Mouse (Mus musculus) erythroid progenitor cell, adult 5-6 weeks (primary cell): Measurements from ENCODE around the gene Trip10. TPM values are rescaled to one million over a fixed set of nuclear protein-coding genes. Genes with fewer than 3 reads are reported as not detected.
"Not testable (repeated sequence)": the region's sequence is repeated elsewhere in the genome, so short reads cannot be mapped to it uniquely, and the experiment has no call there.

Experiments used
- ATAC-seq: replicated peaks from 2 replicates; pipeline ENCODE4 v1.8.0; 2016; ENCODE audit warnings: moderate number of reproducible peaks, mild to moderate bottlenecking, moderate TSS enrichment, inconsistent platforms; ENCODE audit not compliant: poor library complexity, low FRiP score, severe bottlenecking
- total RNA-seq, 2 experiments: library from RNA; stranded (forward) in 1 of 2; stranded (reverse) in 1 of 2; fragments of 150-400 nt in 1 of 2; fragments of 186-747, 209-891 nt in 1 of 2; gene quantifications; 2 replicates each; pipeline versions ENCODE4 v1.2.3 to v1.2.4; 2015 to 2017; ENCODE audit warnings: low replicate concordance in 2 of 2

The Trip10 gene
- total RNA-seq, 2 experiments from 2014 or later: not detected

- ATAC-seq: no peak
Observed at GRCm38 (mm10) chr17:57261286-57261685, 12.0 kb downstream of the Trip10 start.

- ATAC-seq: no peak
Observed at GRCm38 (mm10) chr17:57261796-57262195, 12.5 kb downstream of the Trip10 start.

- ATAC-seq: no peak
Observed at GRCm38 (mm10) chr17:57262901-57263550, 13.8 kb downstream of the Trip10 start.

- no peak for ATAC-seq
Observed at GRCm38 (mm10) chr17:57264164-57264563, 14.9 kb downstream of the Trip10 start.

- ATAC-seq: peak; percentile 84
Observed at GRCm38 (mm10) chr17:57264972-57265945, 16.0 kb downstream of the Trip10 start.

GRCm38 (mm10) chr17:57267556-57268126 lies 18.4 kb downstream of the Trip10 start:
- no peak for ATAC-seq

DNA sequence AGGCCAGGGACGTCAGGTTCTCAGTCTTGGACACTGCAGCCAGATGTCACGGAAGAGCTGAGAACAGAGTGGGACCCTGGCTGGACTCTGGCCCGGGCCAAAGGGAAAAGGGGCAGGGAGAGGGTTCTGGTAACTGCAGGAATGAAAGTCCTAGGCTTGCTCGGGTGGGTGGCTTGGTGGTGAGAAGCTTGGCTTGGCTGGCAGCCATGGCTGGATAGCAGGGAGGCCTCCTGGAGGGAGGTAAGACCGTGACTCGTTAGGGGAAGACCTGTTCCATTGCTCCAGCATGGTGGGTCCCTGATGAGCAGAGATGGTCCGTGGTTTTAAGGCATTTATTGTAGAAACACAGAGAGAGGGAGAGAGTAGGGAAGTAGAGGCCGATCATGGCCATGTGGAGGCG lies 22.0 kb downstream of the Trip10 start:
- no peak for ATAC-seq

GRCm38 (mm10) chr17:57273846-57274245 lies 24.6 kb downstream of the Trip10 start:
- no peak for ATAC-seq

- ATAC-seq: no peak
Observed at GRCm38 (mm10) chr17:57274686-57275085, 25.4 kb downstream of the Trip10 start.

- ATAC-seq: no peak; the same call in 1 of the 2 replicates
Observed at GRCm38 (mm10) chr17:57275111-57275996, 26.1 kb downstream of the Trip10 start.

DNA sequence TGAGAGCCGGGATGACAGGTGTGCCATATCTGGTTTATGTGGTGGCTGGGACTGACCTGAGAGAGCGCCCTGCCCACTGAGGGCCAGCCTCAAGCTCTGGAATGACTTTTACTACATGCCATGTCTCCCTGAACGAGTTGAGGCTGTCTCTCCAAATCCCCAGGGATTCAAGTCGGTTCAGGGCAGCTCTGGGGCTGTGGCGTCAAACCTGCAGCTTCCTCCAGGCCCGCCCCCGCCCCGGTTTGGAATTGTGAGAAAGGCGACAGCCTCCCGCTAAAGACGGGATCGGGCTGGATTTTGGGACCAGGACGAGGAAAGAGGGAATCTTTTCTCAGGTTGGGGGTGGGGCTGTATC lies 26.7 kb downstream of the Trip10 start:
- no peak for ATAC-seq

GRCm38 (mm10) chr17:57276634-57277121 lies 27.4 kb downstream of the Trip10 start:
- peak; percentile 74 for ATAC-seq

DNA sequence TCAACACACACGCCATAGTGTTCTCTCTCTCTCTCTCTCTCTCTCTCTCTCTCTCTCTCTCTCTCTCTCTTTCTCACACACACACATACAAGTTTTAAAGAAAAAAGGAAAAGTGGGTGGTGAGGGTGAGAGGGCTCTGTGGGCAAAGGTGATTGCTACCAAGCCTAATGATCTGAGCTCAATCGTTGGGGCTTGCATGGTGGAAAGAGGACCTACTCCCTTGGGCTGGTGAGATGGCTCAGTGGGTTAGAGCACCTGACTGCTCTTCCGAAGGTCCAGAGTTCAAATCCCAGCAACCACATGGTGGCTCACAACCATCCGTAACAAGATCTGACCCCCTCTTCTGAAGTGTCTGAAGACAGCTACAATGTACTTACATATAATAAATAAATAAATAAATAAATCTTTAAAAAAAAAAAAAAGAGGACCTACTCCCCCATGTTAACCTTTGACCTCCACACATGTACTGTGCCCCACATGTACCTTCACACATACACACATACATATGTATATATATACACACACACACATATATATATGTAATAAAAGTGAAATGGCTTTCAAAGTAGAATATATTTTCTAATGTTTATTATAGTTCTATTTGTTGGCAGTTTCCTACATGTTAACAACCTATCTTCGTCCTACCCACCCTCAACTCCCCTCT lies 28.5 kb downstream of the Trip10 start:
- not testable (repeated sequence) for ATAC-seq

- ATAC-seq: no peak
Observed at GRCm38 (mm10) chr17:57278537-57278936, 29.3 kb downstream of the Trip10 start.

DNA sequence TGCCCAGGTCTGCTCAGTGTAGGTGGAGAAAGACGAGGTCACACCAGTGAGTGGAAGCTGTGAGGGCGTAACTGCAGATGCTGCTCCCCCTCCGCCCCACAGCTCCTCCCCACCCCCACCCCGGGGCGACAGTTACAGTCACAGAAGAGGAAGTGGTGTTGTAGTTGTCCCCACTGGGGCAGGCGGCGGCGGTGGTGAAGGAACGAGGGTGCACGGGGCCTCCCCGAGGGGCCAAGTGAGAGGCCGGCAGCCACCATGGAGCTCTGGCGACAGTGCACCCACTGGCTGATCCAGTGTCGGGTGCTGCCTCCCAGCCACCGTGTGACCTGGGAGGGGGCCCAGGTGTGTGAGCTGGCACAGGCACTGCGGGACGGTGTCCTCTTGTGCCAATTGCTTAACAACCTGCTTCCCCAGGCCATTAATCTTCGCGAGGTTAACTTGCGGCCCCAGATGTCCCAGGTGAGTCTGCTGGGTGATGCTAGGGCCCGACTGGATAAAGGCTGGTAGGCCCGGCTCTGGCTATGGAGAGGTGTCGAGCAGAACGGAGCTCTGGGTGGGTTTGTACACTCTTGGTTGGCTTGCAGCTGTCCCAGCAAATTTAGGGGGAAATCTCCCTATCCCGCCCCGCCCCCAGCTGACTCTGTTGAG lies 29.8 kb downstream of the Trip10 start, which contains the start of gene Vav1:
TSS of gene Vav1 (plus strand) at position 158 of the 648 bp plus-strand sequence.
- no peak for ATAC-seq

GRCm38 (mm10) chr17:57279591-57280224 lies 30.5 kb downstream of the Trip10 start:
- no peak for ATAC-seq

GRCm38 (mm10) chr17:57280411-57280810 lies 31.2 kb downstream of the Trip10 start:
- no peak for ATAC-seq

DNA sequence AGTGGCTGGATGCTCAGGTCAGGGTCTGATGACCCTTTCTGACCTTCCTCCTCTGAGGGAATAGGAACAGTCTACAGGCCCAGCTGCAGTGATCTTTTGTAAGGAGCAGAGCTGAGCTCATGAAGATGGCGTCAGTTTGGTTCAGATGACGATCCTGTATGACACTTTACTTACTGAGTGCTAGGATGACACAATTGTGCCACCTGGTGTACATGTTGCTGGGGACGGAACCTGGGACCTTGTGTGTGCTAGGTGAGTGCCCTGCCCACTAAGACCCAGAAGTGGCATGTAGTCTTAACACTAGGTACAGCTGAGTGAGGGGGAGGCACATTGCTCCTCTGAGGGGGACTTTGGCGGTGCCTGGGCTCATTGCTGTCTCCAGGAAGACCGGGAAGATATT lies 34.7 kb downstream of the Trip10 start:
- ATAC-seq: no peak
